Mouse (Mus musculus): ENCODE results near the gene Vsx1.

- TF ChIP-seq JUND (conservative IDR thresholded peaks at IDR 0.05; ENCODE audit: low read depth, low read length) (no peak), CTCF (conservative IDR thresholded peaks at IDR 0.05 in 1 of 2, IDR thresholded peaks at IDR 0.05 in 1 of 2; ENCODE audit: low read depth in 2 of 2, low read length in 2 of 2) (no peak), MXI1 (IDR thresholded peaks at IDR 0.05; ENCODE audit: low read depth, low read length) (no peak), MAZ (IDR thresholded peaks at IDR 0.05; ENCODE audit: low read depth, low read length) (no peak), TCF12 (IDR thresholded peaks at IDR 0.05; ENCODE audit: low read depth, low read length) (no peak), POLR2A (IDR thresholded peaks at IDR 0.05; ENCODE audit: low read depth, low read length) (no peak), MAX (IDR thresholded peaks at IDR 0.05; ENCODE audit: low read length) (no peak)
Measured at GRCm38 (mm10) chr2:150689223-150689800, at the start of gene Vsx1.
